Mouse (Mus musculus) ES-E14 (cell line): ENCODE data around the gene Enpp6.

ENCODE experiments used
- HCFC1 ChIP-seq: IDR thresholded peaks from 2 replicates; pipeline ENCODE4 v1.6.1; 2012; ENCODE audit warnings: low read length, inconsistent platforms, borderline replicate concordance; ENCODE audit not compliant: insufficient read depth
- MAFK ChIP-seq: IDR thresholded peaks from 2 replicates; pipeline ENCODE4 v1.6.1; 2014; ENCODE audit warnings: mild to moderate bottlenecking, low read depth, low read length, inconsistent platforms; ENCODE audit not compliant: insufficient read depth
- ZNF384 ChIP-seq: IDR thresholded peaks from 2 replicates; pipeline ENCODE4 v1.6.1; 2012; ENCODE audit warnings: low read depth, low read length, inconsistent platforms

DNA sequence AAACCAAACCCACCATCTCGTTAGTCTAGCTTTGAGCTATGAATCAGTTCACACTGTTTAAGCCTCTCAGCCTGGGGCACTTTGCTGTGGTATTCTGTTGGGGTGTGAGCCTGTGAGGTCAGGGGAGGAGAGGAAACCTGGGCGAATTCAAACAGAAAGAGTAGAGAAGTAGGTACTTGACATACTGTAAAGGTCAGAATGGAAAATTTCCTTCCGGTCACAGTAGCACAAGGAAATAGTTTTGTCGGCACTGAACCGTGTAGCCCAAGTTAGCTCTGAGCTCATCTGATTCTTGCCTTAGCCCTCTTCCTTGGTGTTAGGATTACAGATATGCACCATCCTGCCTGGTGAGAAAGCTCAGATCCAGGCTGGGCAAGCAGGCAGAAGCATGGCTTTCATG lies 4.4 kb downstream of the Enpp6 start:
- TF ChIP-seq HCFC1: no peak
- TF ChIP-seq ZNF384: no peak
- TF ChIP-seq MAFK: no peak
